ENCODE assay signal across 28 mouse cellular contexts in genomic region chr6:62055276-62055675, GRCm38 (mm10).
"Had no signal": no experiment of that assay in that cellular context is flagged by ENCODE, and none has a peak within 500 bp of the region (broad histone marks: within the 10 kb centered on the region; RNA-seq: fewer than 3 reads in every experiment).

No protein-coding gene starts in this region.

- H3K4me2 ChIP-seq: embryonic facial prominence, embryonic 12.5 days; embryonic facial prominence, embryonic 13.5 days; embryonic facial prominence, embryonic 15.5 days; forebrain, embryonic 12.5 days; forebrain, embryonic 13.5 days; forebrain, embryonic 15.5 days had no signal

- H3K4me3 ChIP-seq: embryonic facial prominence, embryonic 12.5 days; embryonic facial prominence, embryonic 13.5 days; embryonic facial prominence, embryonic 15.5 days; erythroblast, embryonic 14.5 days; forebrain, embryonic 10.5 days; forebrain, embryonic 12.5 days; forebrain, embryonic 13.5 days; forebrain, embryonic 15.5 days; gastrocnemius, adult 2 months; heart, adult 2 months had no signal

- H3K27ac ChIP-seq: embryonic facial prominence, embryonic 12.5 days; embryonic facial prominence, embryonic 13.5 days; embryonic facial prominence, embryonic 15.5 days; forebrain, embryonic 10.5 days; forebrain, embryonic 12.5 days; forebrain, embryonic 13.5 days; forebrain, embryonic 15.5 days; gastrocnemius, adult 2 months; heart, adult 2 months had no signal

- ATAC-seq: forebrain, embryonic 13.5 days; forebrain, embryonic 14.5 days; forebrain, embryonic 15.5 days; forebrain, embryonic 16.5 days; forebrain, postnatal 0 days had no signal

- DNase-seq: cerebellum, adult 2 months; cerebellum, adult 8-10 months; cerebellum, adult 9-10 months; cerebellum, adult 9-11 months; cerebellum, postnatal 10 days; cerebellum, postnatal 14 days; cerebellum, postnatal 25 days; cerebellum, postnatal 36 days; embryo, embryonic 11 days; forebrain, postnatal 0 days; gastrocnemius, adult 2 months; gastrocnemius, postnatal 10 days; gastrocnemius, postnatal 14 days; gastrocnemius, postnatal 25 days; gastrocnemius, postnatal 36 days; heart, adult 11 months; heart, adult 18-20 months; heart, adult 2 months had no signal

- H3K27me3 ChIP-seq: embryonic facial prominence, embryonic 12.5 days; embryonic facial prominence, embryonic 13.5 days; embryonic facial prominence, embryonic 15.5 days; forebrain, embryonic 12.5 days; forebrain, embryonic 13.5 days; forebrain, embryonic 15.5 days had no signal

- H3K36me3 ChIP-seq: embryonic facial prominence, embryonic 12.5 days; embryonic facial prominence, embryonic 13.5 days; embryonic facial prominence, embryonic 15.5 days; forebrain, embryonic 10.5 days; forebrain, embryonic 12.5 days; forebrain, embryonic 15.5 days had no signal

- H3K9ac ChIP-seq: embryonic facial prominence, embryonic 12.5 days; embryonic facial prominence, embryonic 13.5 days; embryonic facial prominence, embryonic 15.5 days; forebrain, embryonic 12.5 days; forebrain, embryonic 13.5 days; forebrain, embryonic 15.5 days; forebrain, postnatal 0 days had no signal

- H3K4me1 ChIP-seq: embryonic facial prominence, embryonic 12.5 days; embryonic facial prominence, embryonic 13.5 days; embryonic facial prominence, embryonic 15.5 days; forebrain, embryonic 10.5 days; forebrain, embryonic 12.5 days; forebrain, embryonic 13.5 days; forebrain, embryonic 15.5 days had no signal

- H3K9me3 ChIP-seq: embryonic facial prominence, embryonic 12.5 days; embryonic facial prominence, embryonic 13.5 days; embryonic facial prominence, embryonic 15.5 days; forebrain, embryonic 10.5 days; forebrain, embryonic 12.5 days; forebrain, embryonic 13.5 days; forebrain, embryonic 15.5 days had no signal
